Comparison of ENCODE assay signal across 8 mouse cellular contexts in the genomic region with DNA sequence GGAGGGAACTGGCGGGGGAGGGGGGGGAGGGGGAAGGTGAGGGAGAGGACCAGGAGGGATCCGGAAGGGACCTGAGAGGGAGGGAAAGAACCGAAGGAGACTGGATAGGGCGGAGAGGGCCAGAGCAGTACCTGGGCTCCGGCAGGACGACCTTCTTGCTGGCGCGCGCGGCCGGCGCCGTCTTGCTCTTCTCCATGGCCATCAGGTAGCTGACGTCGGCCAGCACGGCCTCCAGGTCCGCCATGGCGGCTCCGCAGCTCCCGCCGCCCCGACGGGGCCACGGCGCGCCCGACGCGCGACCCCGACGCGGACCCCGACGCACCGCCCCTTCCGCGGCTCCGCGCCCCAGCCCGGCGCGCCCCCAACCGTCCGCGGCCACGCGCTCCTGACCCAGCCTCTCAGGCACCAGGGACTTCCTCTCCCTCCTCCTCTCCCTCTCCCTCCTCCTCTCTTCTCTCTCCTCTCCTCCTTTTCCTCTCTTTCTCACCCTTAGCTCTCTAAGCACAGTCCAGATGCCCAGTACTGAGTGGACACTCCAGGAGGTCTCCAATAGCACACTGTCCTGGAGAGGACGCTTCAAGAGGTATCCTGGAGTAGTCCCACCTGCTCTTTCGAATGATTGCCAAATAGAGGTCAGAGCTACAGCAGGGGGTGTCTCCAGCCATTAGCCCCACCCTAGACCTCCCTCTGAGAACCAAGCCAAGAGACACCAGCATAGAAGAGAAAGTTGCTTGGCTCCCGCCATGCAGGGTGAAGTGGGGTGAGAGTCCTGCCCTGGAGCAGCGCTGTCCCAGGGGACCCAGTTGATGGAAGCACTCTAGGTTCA. TPM values are rescaled to one million over a fixed set of nuclear protein-coding genes. Genes with fewer than 3 reads are reported as not detected.
A peak's percentile ranks its signal among the peaks of the same experiment; 100 is the strongest.
DNase-seq lines count a peak whose midpoint lies in the region; ATAC-seq and TF ChIP-seq lines count a peak whose summit lies in the region.

A gene (minus strand): TSS at position 556 of the 826 bp plus-strand sequence.

- peak within 1 kb of the TSS; percentile 80 for H3K4me3 ChIP-seq in gastrocnemius, adult 2 months
- peak within 1 kb of the TSS; percentile 67 for H3K4me3 ChIP-seq in embryonic facial prominence, embryonic 13.5 days
- H3K4me3 ChIP-seq in heart, embryonic 12.5 days, result peak within 1 kb of the TSS; percentile 78
- H3K4me3 ChIP-seq in kidney, embryonic 15.5 days (replicated peaks), result peak within 1 kb of the TSS; percentile 77
- H3K4me3 ChIP-seq in liver, adult 2 months (ENCODE audit: insufficient read depth, low read depth, low read length), result peak within 1 kb of the TSS; percentile 81
- H3K4me3 ChIP-seq in midbrain, embryonic 15.5 days, result peak within 1 kb of the TSS; percentile 74
- H3K4me3 ChIP-seq in stomach, embryonic 14.5 days (ENCODE audit: low read depth, low read length), result peak within 1 kb of the TSS; percentile 58

- peak within 1 kb of the TSS; percentile 81 for H3K27ac ChIP-seq in gastrocnemius, adult 2 months
- peak within 1 kb of the TSS; percentile 7; the same call in 1 of the 2 replicates for H3K27ac ChIP-seq in embryonic facial prominence, embryonic 13.5 days
- peak within 1 kb of the TSS; percentile 76 for H3K27ac ChIP-seq in heart, embryonic 12.5 days (ENCODE audit: poor library complexity, severe bottlenecking)
- peak within 1 kb of the TSS; percentile 80 for H3K27ac ChIP-seq in kidney, embryonic 15.5 days
- peak within 1 kb of the TSS; percentile 61 for H3K27ac ChIP-seq in liver, adult 2 months (replicated peaks; ENCODE audit: insufficient read depth, low read depth, low read length)
- peak within 1 kb of the TSS; percentile 69 for H3K27ac ChIP-seq in midbrain, embryonic 15.5 days
- peak within 1 kb of the TSS; percentile 48; the same call in 1 of the 2 replicates for H3K27ac ChIP-seq in stomach, embryonic 14.5 days (ENCODE audit: low read length)

- intact Hi-C loops in gastrocnemius, adult 2 months (cut with DNase I), result loop anchor here (5.0 kb wide), 1 partner anchor 43 kb away; no protein-coding TSS in a partner anchor

- peak; percentile 64; the same call in 1 of the 2 replicates for ATAC-seq in embryonic facial prominence, embryonic 13.5 days (ENCODE audit: insufficient number of reproducible peaks, insufficient read depth, low FRiP score, low TSS enrichment, low read depth)
- ATAC-seq in heart, embryonic 12.5 days (ENCODE audit: insufficient number of reproducible peaks, low FRiP score), result peak; percentile 84
- ATAC-seq in kidney, embryonic 15.5 days (replicated peaks; ENCODE audit: low FRiP score), result peak; percentile 85
- ATAC-seq in midbrain, embryonic 15.5 days (replicated peaks), result peak; percentile 77
- peak; percentile 84 for ATAC-seq in stomach, embryonic 14.5 days (ENCODE audit: insufficient number of reproducible peaks, insufficient read depth, low FRiP score, low read depth)

- peaks cover 3% of the 10 kb centered on the region; the same call in 1 of the 2 replicates for H3K79me2 ChIP-seq in liver, adult 2 months (ENCODE audit: control insufficient read depth, insufficient read depth, low read length)

- 0 out of 2 replicates have a peak, but pooled peaks have one; percentile 35 for TF ChIP-seq POLR2A in liver, adult 2 months (IDR thresholded peaks at IDR 0.05; ENCODE audit: extremely low read depth, insufficient read depth, low read length)

- peak within 1 kb of the TSS; percentile 78 for H3K4me2 ChIP-seq in embryonic facial prominence, embryonic 13.5 days
- H3K4me2 ChIP-seq in heart, embryonic 12.5 days, result peak within 1 kb of the TSS; percentile 79
- H3K4me2 ChIP-seq in kidney, embryonic 15.5 days, result peak within 1 kb of the TSS; percentile 69
- H3K4me2 ChIP-seq in midbrain, embryonic 15.5 days, result peak within 1 kb of the TSS; percentile 72
- peak within 1 kb of the TSS; percentile 60 for H3K4me2 ChIP-seq in stomach, embryonic 14.5 days (replicated peaks; ENCODE audit: low read depth, low read length)

- H3K9ac ChIP-seq in embryonic facial prominence, embryonic 13.5 days, result peak within 1 kb of the TSS; percentile 83
- peak within 1 kb of the TSS; percentile 86 for H3K9ac ChIP-seq in heart, embryonic 12.5 days
- peak within 1 kb of the TSS; percentile 62 for H3K9ac ChIP-seq in kidney, embryonic 15.5 days
- H3K9ac ChIP-seq in liver, adult 2 months (ENCODE audit: low read depth, low read length), result peak within 1 kb of the TSS; percentile 89
- peak within 1 kb of the TSS; percentile 76 for H3K9ac ChIP-seq in midbrain, embryonic 15.5 days
- peak within 1 kb of the TSS; percentile 60 for H3K9ac ChIP-seq in stomach, embryonic 14.5 days (replicated peaks; ENCODE audit: low read depth, low read length)

- TF ChIP-seq CTCF in gastrocnemius, adult 2 months (IDR thresholded peaks at IDR 0.05), result no peak
- TF ChIP-seq CTCF in liver, adult 2 months (IDR thresholded peaks at IDR 0.05; ENCODE audit: low read depth, low read length), result no peak

- no peaks in the 10 kb centered on the region for H3K9me3 ChIP-seq in embryonic facial prominence, embryonic 13.5 days
- H3K9me3 ChIP-seq in heart, embryonic 12.5 days (replicated peaks), result no peaks in the 10 kb centered on the region
- no peaks in the 10 kb centered on the region for H3K9me3 ChIP-seq in kidney, embryonic 15.5 days (replicated peaks)
- no peaks in the 10 kb centered on the region for H3K9me3 ChIP-seq in midbrain, embryonic 15.5 days
- H3K9me3 ChIP-seq in stomach, embryonic 14.5 days (ENCODE audit: control insufficient read depth, low read depth, low read length), result no peaks in the 10 kb centered on the region

- H3K36me3 ChIP-seq in embryonic facial prominence, embryonic 13.5 days, result no peaks in the 10 kb centered on the region
- H3K36me3 ChIP-seq in heart, embryonic 12.5 days, result 0 out of 2 replicates have a peak, but pooled peaks cover 4% of the 10 kb centered on the region
- no peaks in the 10 kb centered on the region for H3K36me3 ChIP-seq in kidney, embryonic 15.5 days
- no peaks in the 10 kb centered on the region for H3K36me3 ChIP-seq in liver, adult 2 months (ENCODE audit: control insufficient read depth, insufficient read depth, low read length)
- H3K36me3 ChIP-seq in midbrain, embryonic 15.5 days (replicated peaks), result no peaks in the 10 kb centered on the region
- no peaks in the 10 kb centered on the region for H3K36me3 ChIP-seq in stomach, embryonic 14.5 days (ENCODE audit: control insufficient read depth, insufficient read depth, low read length)

- WGBS in embryonic facial prominence, embryonic 13.5 days, result 7% methylated on average over 29 of the region's 52 CpGs
- 3% methylated on average over 47 of the region's 52 CpGs for WGBS in heart, embryonic 12.5 days
- 5% methylated on average over 23 of the region's 52 CpGs for WGBS in kidney, embryonic 15.5 days
- WGBS in liver, adult 2 months, result under 1% methylated on average over 49 of the region's 52 CpGs
- 5% methylated on average over 40 of the region's 52 CpGs for WGBS in midbrain, embryonic 15.5 days
- 4% methylated on average over 38 of the region's 52 CpGs for WGBS in stomach, embryonic 14.5 days

- peak; percentile 67 for DNase-seq in gastrocnemius, adult 2 months
- DNase-seq in gastrocnemius, adult 18-20 months (ENCODE audit: low spot score), result no peak
- no peak for DNase-seq in liver, adult 2 months (ENCODE audit: extremely low read depth, low read depth, low spot score)

- peaks cover 36% of the 10 kb centered on the region for H3K4me1 ChIP-seq in embryonic facial prominence, embryonic 13.5 days
- H3K4me1 ChIP-seq in heart, embryonic 12.5 days (replicated peaks), result peaks cover 40% of the 10 kb centered on the region
- peaks cover 17% of the 10 kb centered on the region for H3K4me1 ChIP-seq in kidney, embryonic 15.5 days
- peaks cover 11% of the 10 kb centered on the region for H3K4me1 ChIP-seq in liver, adult 2 months (ENCODE audit: control insufficient read depth, insufficient read depth, low read length)
- H3K4me1 ChIP-seq in midbrain, embryonic 15.5 days, result peaks cover 21% of the 10 kb centered on the region
- peaks cover 17% of the 10 kb centered on the region; the same call in 1 of the 2 replicates for H3K4me1 ChIP-seq in stomach, embryonic 14.5 days (ENCODE audit: control insufficient read depth, insufficient read depth, low read length)

- no peaks in the 10 kb centered on the region for H3K27me3 ChIP-seq in embryonic facial prominence, embryonic 13.5 days
- no peaks in the 10 kb centered on the region for H3K27me3 ChIP-seq in heart, embryonic 12.5 days (replicated peaks)
- H3K27me3 ChIP-seq in kidney, embryonic 15.5 days, result peaks cover 11% of the 10 kb centered on the region
- H3K27me3 ChIP-seq in liver, adult 2 months (ENCODE audit: control insufficient read depth, insufficient read depth, low read length), result no peaks in the 10 kb centered on the region
- H3K27me3 ChIP-seq in midbrain, embryonic 15.5 days (replicated peaks), result no peaks in the 10 kb centered on the region
- no peaks in the 10 kb centered on the region for H3K27me3 ChIP-seq in stomach, embryonic 14.5 days (ENCODE audit: control insufficient read depth, insufficient read depth, low read length)

RNA-seq across cellular contexts. Expression of the gene that starts here (rescaled TPM):
- total RNA-seq in gastrocnemius, adult 2 months (2021), result 1 to 10 TPM; 4.6 to 5.0 TPM
- 1 to 10 TPM; 4.6 to 5.7 TPM for total RNA-seq in gastrocnemius, adult 18-20 months (2021)
- 17.9 and 21.1 TPM in 2 replicates for polyA plus RNA-seq in embryonic facial prominence, embryonic 13.5 days (2015; fragmentation: Nextera tagmentation; extraction: Ambion mirVana)
- 14.1 and 16.1 TPM in 2 replicates for polyA plus RNA-seq in heart, embryonic 12.5 days (2016; fragmentation: Nextera tagmentation; extraction: Ambion mirVana)
- polyA plus RNA-seq in kidney, embryonic 15.5 days (2015; fragmentation: Nextera tagmentation; extraction: Ambion mirVana), result 10.1 and 11.9 TPM in 2 replicates
- total RNA-seq in liver, adult 2 months (2014; rRNA removed), result 4.0 and 4.1 TPM in 2 replicates
- polyA plus RNA-seq in liver, adult 2 months (2012; rRNA removed), result 0.93 and 2.3 TPM in 2 replicates
- polyA plus RNA-seq in midbrain, embryonic 15.5 days (2015; fragmentation: Nextera tagmentation; extraction: Ambion mirVana), result 27.2 and 31.8 TPM in 2 replicates
- polyA plus RNA-seq in stomach, embryonic 14.5 days (2014; fragmentation: Nextera tagmentation; extraction: Ambion mirVana), result 15.5 and 18.2 TPM in 2 replicates

Comparison
In these comparisons a context has a peak if more than half of its experiments do, and no peak if none do; other contexts are left out.
1. H3K27ac ChIP-seq: peak in every context shown above with its lines; median percentile 81 in gastrocnemius, adult 2 months; 80 in kidney, embryonic 15.5 days; 76 in heart, embryonic 12.5 days; 69 in midbrain, embryonic 15.5 days; 61 in liver, adult 2 months; 48 in stomach, embryonic 14.5 days; 7 in embryonic facial prominence, embryonic 13.5 days.